ENCODE assay signal across 13 mouse cellular contexts in the genomic region with DNA sequence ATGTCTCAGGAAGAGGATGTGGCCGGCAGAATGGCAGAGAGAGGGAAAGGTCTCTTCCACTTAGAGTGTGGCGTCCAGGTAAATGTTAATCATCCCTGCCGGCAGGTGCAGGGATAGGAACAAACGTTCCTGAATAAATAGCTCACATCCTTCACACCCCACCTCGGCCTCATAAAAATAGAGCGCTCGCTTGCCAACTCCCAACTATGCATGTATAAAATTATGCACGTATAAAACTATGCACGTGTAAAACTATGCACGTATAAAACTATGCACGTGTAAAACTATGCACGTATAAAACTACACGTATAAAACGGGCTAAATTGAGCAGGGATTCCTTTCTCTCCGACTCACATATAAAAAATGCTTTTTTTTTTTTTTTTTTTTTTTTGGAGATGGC. TPM values are rescaled to one million over a fixed set of nuclear protein-coding genes. Genes with fewer than 3 reads are reported as not detected.
DNase-seq lines count a peak whose midpoint lies in the region; ATAC-seq and TF ChIP-seq lines count a peak whose summit lies in the region.
"Had no signal": no experiment of that assay in that cellular context is flagged by ENCODE, and none has a peak within 500 bp of the region (broad histone marks: within the 10 kb centered on the region; RNA-seq: fewer than 3 reads in every experiment).

No protein-coding gene starts in this region.

- 38% methylated on average over 15 of the region's 15 CpGs for WGBS in large intestine, adult 2 months

- H3K4me3 ChIP-seq in layer of hippocampus, adult 2 months = no peak overlapping the region
- H3K4me3 ChIP-seq: embryonic facial prominence, embryonic 13.5 days; forebrain, embryonic 12.5 days; hindbrain, embryonic 13.5 days had no signal

- DNase-seq in frontal cortex, adult 2 months (ENCODE audit: extremely low spot score in 1 of 2, low spot score in 1 of 2) = no peak
- DNase-seq in layer of hippocampus, adult 2 months (ENCODE audit: low spot score in 2 of 2) = no peak
- DNase-seq in layer of hippocampus, postnatal 14 days (ENCODE audit: low spot score in 2 of 2) = no peak
- peak; percentile 39 for DNase-seq in large intestine, adult 2 months (ENCODE audit: low read depth, low spot score)
- no peak for DNase-seq in thymus, postnatal 14 days
- DNase-seq: gastrocnemius, postnatal 36 days; heart, adult 11 months had no signal

- no peak for TF ChIP-seq CTCF in layer of hippocampus, adult 2 months (conservative IDR thresholded peaks at IDR 0.05)

- 0 out of 2 replicates have a peak, but pooled peaks have one; percentile 25 for ATAC-seq in frontal cortex, adult (ENCODE audit: low TSS enrichment)
- ATAC-seq: activated CD4-positive, CD25-positive, alpha-beta regulatory T cell, adult 4 months; forebrain, embryonic 16.5 days had no signal

- H3K27ac ChIP-seq in layer of hippocampus, adult 2 months = peak overlapping the region; percentile 85
- H3K27ac ChIP-seq: embryonic facial prominence, embryonic 13.5 days; forebrain, embryonic 12.5 days; hindbrain, embryonic 13.5 days had no signal

RNA-seq across cellular contexts. Expression of gene Cog2, which starts 25.6 kb away (rescaled TPM):
- polyA plus RNA-seq in frontal cortex, adult 2 months (2012; rRNA removed) = 26.0 and 28.9 TPM in 2 replicates
- 10 to 100 TPM; 45.3 to 49.0 TPM for total RNA-seq in layer of hippocampus, adult 2 months (2021)
- 10 to 100 TPM; 33.7 to 38.2 TPM for total RNA-seq in layer of hippocampus, postnatal 14 days (2021)
- polyA plus RNA-seq in large intestine, adult 2 months (2012; rRNA removed) = 17.5 and 24.4 TPM in 2 replicates

RNA-seq across cellular contexts. Expression of gene Pgbd5, which starts 55.5 kb away (rescaled TPM):
- 150 and 161 TPM in 2 replicates for polyA plus RNA-seq in frontal cortex, adult 2 months (2012; rRNA removed)
- total RNA-seq in layer of hippocampus, adult 2 months (2021) = 100 to 1,000 TPM; 291 to 304 TPM
- total RNA-seq in layer of hippocampus, postnatal 14 days (2021) = 100 to 1,000 TPM; 186 to 191 TPM
- 3.3 and 4.2 TPM in 2 replicates for polyA plus RNA-seq in large intestine, adult 2 months (2012; rRNA removed)
- polyA plus RNA-seq: activated CD4-positive, CD25-positive, alpha-beta regulatory T cell, adult 4 months had no signal
